Mouse (Mus musculus): ENCODE results near the gene Timeless.

- TF ChIP-seq POLR2A (IDR thresholded peaks at IDR 0.05; ENCODE audit: low read depth, low read length) (no peak), CTCF (IDR thresholded peaks at IDR 0.05; ENCODE audit: extremely low read depth, insufficient read depth, insufficient read length, insufficient replicate concordance) (no peak)
These were observed 70.5 kb downstream of the Timeless start for GRCm38 (mm10) chr10:128302357-128302756.
